Mouse (Mus musculus): ENCODE data around the gene Foxo3.

GRCm38 (mm10) chr10:42249965-42250364, 26.6 kb downstream of the Foxo3 start:
- TF ChIP-seq EP300 (IDR thresholded peaks at IDR 0.05; ENCODE audit: low read depth), result peak; percentile 25; the same call in 1 of the 2 replicates
- no peak for TF ChIP-seq CTCF (IDR thresholded peaks at IDR 0.05; ENCODE audit: low read depth)

Data from liver, embryonic 14.5 days (tissue).